Mouse (Mus musculus) limb, embryonic 14.5 days (tissue): ENCODE data around the gene Rmdn3. TPM values are rescaled to one million over a fixed set of nuclear protein-coding genes. Genes with fewer than 3 reads are reported as not detected.

Experiments
- ATAC-seq: fragments of 200-750 bp; cut with Nextera tagmentation; 2 replicates; pipeline ENCODE4 v1.8.0; 2017; ENCODE audit warnings: low read depth, moderate number of reproducible peaks, moderate TSS enrichment; ENCODE audit not compliant: low FRiP score
- DNase-seq: peaks from one replicate; pipeline ENCODE4 v3.0.0-alpha.2; 2015; ENCODE audit warnings: low spot score
- H3K27ac ChIP-seq: fragments of 300-500 bp; sonication (generic); replicated peaks from 2 replicates; pipeline ENCODE4 v1.5.1; 2014; ENCODE audit warnings: low read depth, mild to moderate bottlenecking, low read length, moderate library complexity, mixed read lengths
- H3K27me3 ChIP-seq: fragments of 300-500 bp; sonication (generic); 2 replicates; pipeline ENCODE4 v1.6.1; 2014; ENCODE audit warnings: low read length, mixed read lengths; ENCODE audit not compliant: control insufficient read depth, insufficient read depth
- H3K36me3 ChIP-seq: fragments of 300-500 bp; sonication (generic); 2 replicates; pipeline ENCODE4 v1.6.1; 2014; ENCODE audit warnings: mild to moderate bottlenecking, low read length, moderate library complexity, mixed read lengths; ENCODE audit not compliant: control insufficient read depth, insufficient read depth
- H3K4me1 ChIP-seq: fragments of 300-500 bp; sonication (generic); 2 replicates; pipeline ENCODE4 v1.6.1; 2014; ENCODE audit warnings: antibody characterized with exemption, low read length, mixed read lengths; ENCODE audit not compliant: control insufficient read depth, insufficient read depth
- H3K4me2 ChIP-seq: fragments of 300-500 bp; sonication (generic); replicated peaks from 2 replicates; pipeline ENCODE4 v1.6.1; 2014; ENCODE audit warnings: low read depth, mild to moderate bottlenecking, low read length, moderate library complexity; ENCODE audit not compliant: severe bottlenecking
- H3K4me3 ChIP-seq: fragments of 300-500 bp; sonication (generic); replicated peaks from 2 replicates; pipeline ENCODE4 v1.5.1; 2014; ENCODE audit warnings: low read length
- H3K9ac ChIP-seq: fragments of 300-500 bp; sonication (generic); 2 replicates; pipeline ENCODE4 v1.6.1; 2014; ENCODE audit warnings: mild to moderate bottlenecking, low read depth, low read length, moderate library complexity; ENCODE audit not compliant: severe bottlenecking
- H3K9me3 ChIP-seq: fragments of 300-500 bp; sonication (generic); 2 replicates; pipeline ENCODE4 v1.6.1; 2016; ENCODE audit warnings: low read length; ENCODE audit not compliant: control insufficient read depth
- POLR2A ChIP-seq: fragments of 200-500 bp; IDR thresholded peaks from 2 replicates; pipeline ENCODE4 v1.8.0; 2012; ENCODE audit warnings: inconsistent platforms, mild to moderate bottlenecking, moderate library complexity, borderline replicate concordance; ENCODE audit not compliant: insufficient read depth, insufficient read length; ENCODE audit errors: extremely low read depth
- WGBS: fragments of 180-500 bp; shearing (Covaris S2); extraction: QIAGEN DNeasy Blood & Tissue Kit; methylation state at CpG from one replicate; pipeline ENCODE4 v1.1.7; 2014; 5-methylcytosine and 5-hydroxymethylcytosine counted together
- polyA plus RNA-seq, 2 experiments: library from polyadenylated mRNA; depleted of rRNA in 1 of 2; stranded (reverse) in 1 of 2; unstranded in 1 of 2; fragments of >200 nt; fragmentation: Nextera tagmentation in 1 of 2; extraction: Ambion mirVana in 1 of 2; gene quantifications; 2 replicates each; pipeline versions ENCODE4 v1.2.1 to v1.2.3; 2012 to 2014

Rmdn3 gene
- polyA plus RNA-seq, 2 experiments: 27.4 to 40.7 TPM

DNA sequence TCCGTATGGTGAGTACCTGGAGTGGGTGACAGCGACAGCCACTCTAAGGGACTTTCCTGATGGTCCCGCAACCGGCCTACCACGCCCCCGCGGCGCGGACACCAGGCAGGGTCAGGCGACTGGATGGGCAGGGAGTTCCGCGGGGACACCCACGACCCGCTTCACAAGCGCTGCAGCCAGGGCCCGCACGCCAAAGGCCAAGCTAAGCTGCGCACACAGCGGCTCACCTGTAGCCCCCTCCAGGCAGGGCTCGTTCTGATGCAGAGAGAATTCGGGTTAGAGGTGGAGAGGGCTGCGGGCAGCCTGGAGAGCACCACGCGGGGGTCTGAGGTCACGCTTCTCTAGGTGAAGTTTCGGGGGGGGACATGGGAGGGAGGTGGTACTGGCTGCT, 11.0 kb upstream of the Rmdn3 start:
- WGBS: 4% methylated on average over 21 of the region's 26 CpGs
- TF ChIP-seq POLR2A: no peak
- peaks cover 9% of the 10 kb centered on the region for H3K4me1 ChIP-seq
- ATAC-seq (peak; percentile 4; the same call in 1 of the 2 replicates), DNase-seq (no peak)
- H3K9ac ChIP-seq: peak overlapping the region; percentile 50
- no peaks in the 10 kb centered on the region for H3K9me3 ChIP-seq
- 0 out of 2 replicates have a peak, but pooled peaks cover 6% of the 10 kb centered on the region for H3K27me3 ChIP-seq
- H3K36me3 ChIP-seq: peaks cover 6% of the 10 kb centered on the region; the same call in 1 of the 2 replicates
- peak overlapping the region; percentile 46 for H3K4me3 ChIP-seq
- H3K4me2 ChIP-seq: peak overlapping the region; percentile 75
- H3K27ac ChIP-seq: no peak overlapping the region

DNA sequence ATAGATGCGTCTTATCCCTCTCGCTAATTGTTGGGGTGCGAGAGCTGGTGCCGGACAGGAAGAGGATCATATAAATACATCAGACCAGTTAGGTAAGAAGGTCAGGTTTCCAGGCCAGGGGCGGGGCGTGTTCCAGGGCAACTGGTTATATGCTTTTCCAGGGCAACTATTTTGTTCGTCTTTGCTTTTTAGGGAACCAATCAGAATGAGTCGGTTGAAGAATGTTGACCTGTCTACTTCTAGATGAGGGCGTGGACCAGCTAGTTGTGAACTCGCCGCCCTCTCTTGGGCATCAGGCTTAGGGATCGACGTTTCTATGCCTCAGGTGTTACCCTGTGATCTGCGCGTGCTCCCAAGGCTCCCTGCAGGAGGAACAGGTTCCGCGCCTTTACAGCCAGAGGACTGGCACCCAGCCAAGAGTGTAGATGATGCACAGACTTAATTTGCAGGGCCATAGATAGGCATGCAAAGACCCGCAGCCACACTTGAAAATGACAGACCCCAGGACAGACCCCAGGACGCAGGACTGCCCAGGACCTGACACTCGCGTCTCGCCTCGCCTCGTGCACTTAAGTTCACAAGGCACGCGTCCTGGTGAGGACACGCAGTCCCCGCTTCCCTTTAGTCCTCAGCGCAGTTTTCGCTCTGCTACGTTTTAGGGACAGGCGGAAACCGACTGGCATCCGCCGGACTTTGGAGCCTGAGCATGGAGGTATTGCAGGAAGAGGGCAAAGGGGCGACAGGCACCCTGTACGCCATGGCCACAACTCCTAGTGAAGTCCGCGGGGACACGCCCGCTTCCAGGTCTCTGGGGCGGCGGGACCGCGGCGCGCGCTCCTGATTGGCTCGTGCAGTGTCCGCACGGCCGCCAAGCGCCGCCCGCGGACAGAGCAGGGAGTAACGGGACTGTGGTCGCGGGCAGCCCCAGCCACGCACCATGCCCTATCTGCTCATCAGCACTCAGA, 10.3 kb upstream of the Rmdn3 start, which contains the start of gene Gchfr:
Gene Gchfr (plus strand): TSS at position 873 of the 965 bp plus-strand sequence.
- Histone ChIP-seq H3K27me3 (0 out of 2 replicates have a peak, but pooled peaks cover 6% of the 10 kb centered on the region), H3K27ac (no peak within 1 kb of the TSS)
- DNase-seq: peak; percentile 68

GRCm38 (mm10) chr2:119165401-119165800, 8.6 kb upstream of the Rmdn3 start:
- DNase-seq (no peak), ATAC-seq (no peak)
- TF ChIP-seq POLR2A: no peak
- H3K36me3 ChIP-seq: no peaks in the 10 kb centered on the region
- no peak overlapping the region for H3K27ac ChIP-seq
- H3K27me3 ChIP-seq: 0 out of 2 replicates have a peak, but pooled peaks cover 6% of the 10 kb centered on the region
- no peak overlapping the region for H3K4me2 ChIP-seq
- H3K9ac ChIP-seq: no peak overlapping the region
- peaks cover 8% of the 10 kb centered on the region for H3K4me1 ChIP-seq
- H3K9me3 ChIP-seq: no peaks in the 10 kb centered on the region
- no peak overlapping the region for H3K4me3 ChIP-seq

More for the DNA sequence above, 10.3 kb upstream of the Rmdn3 start, which contains the start of gene Gchfr:
- H3K4me2 ChIP-seq: peak within 1 kb of the TSS; percentile 75
- WGBS: 1% methylated on average over 55 of the region's 60 CpGs
- H3K4me1 ChIP-seq: peaks cover 8% of the 10 kb centered on the region
- TF ChIP-seq POLR2A: no peak
- H3K9me3 ChIP-seq: no peaks in the 10 kb centered on the region
- H3K36me3 ChIP-seq: peaks cover 2% of the 10 kb centered on the region; the same call in 1 of the 2 replicates
- H3K9ac ChIP-seq: peak within 1 kb of the TSS; percentile 50
- peak; percentile 60 for ATAC-seq
- peak within 1 kb of the TSS; percentile 46 for H3K4me3 ChIP-seq

- H3K4me3 ChIP-seq: no peak overlapping the region
- DNase-seq (no peak), ATAC-seq (no peak)
- no peak overlapping the region for H3K27ac ChIP-seq
- H3K4me2 ChIP-seq: no peak overlapping the region
- TF ChIP-seq POLR2A: no peak
- H3K9me3 ChIP-seq: no peaks in the 10 kb centered on the region
- peaks cover 8% of the 10 kb centered on the region for H3K4me1 ChIP-seq
- 82% methylated on average over 4 of the region's 4 CpGs for WGBS
- H3K36me3 ChIP-seq: no peaks in the 10 kb centered on the region
- no peak overlapping the region for H3K9ac ChIP-seq
- 0 out of 2 replicates have a peak, but pooled peaks cover 6% of the 10 kb centered on the region for H3K27me3 ChIP-seq
Measured at GRCm38 (mm10) chr2:119163999-119164398, 7.2 kb upstream of the Rmdn3 start.

GRCm38 (mm10) chr2:119163135-119163534, 6.3 kb upstream of the Rmdn3 start:
- WGBS: 56% methylated on average over 3 of the region's 3 CpGs

More at GRCm38 (mm10) chr2:119163135-119163534, 6.3 kb upstream of the Rmdn3 start:
- Histone ChIP-seq H3K27me3 (0 out of 2 replicates have a peak, but pooled peaks cover 6% of the 10 kb centered on the region), H3K36me3 (no peaks in the 10 kb centered on the region), H3K27ac (no peak overlapping the region), H3K9me3 (no peaks in the 10 kb centered on the region), H3K4me1 (peaks cover 8% of the 10 kb centered on the region), H3K4me2 (no peak overlapping the region), H3K9ac (no peak overlapping the region), H3K4me3 (no peak overlapping the region)
- ATAC-seq: no peak
- TF ChIP-seq POLR2A: no peak
- DNase-seq: no peak
